Mouse (Mus musculus) bone marrow, adult 2 months (tissue): ENCODE measurements around the gene Gm6408.

Experiments used
- CTCF ChIP-seq: fragments of 200-500 bp; IDR thresholded peaks from 2 replicates; pipeline ENCODE4 v1.5.1; 2011; ENCODE audit warnings: low read length, control low read depth; ENCODE audit not compliant: control insufficient read depth, insufficient read depth
- POLR2A ChIP-seq: fragments of 200-500 bp; IDR thresholded peaks from 2 replicates; pipeline ENCODE4 v1.6.1; 2011; ENCODE audit warnings: low read depth, mild to moderate bottlenecking, control low read depth, low read length, borderline replicate concordance; ENCODE audit not compliant: control insufficient read depth

DNA sequence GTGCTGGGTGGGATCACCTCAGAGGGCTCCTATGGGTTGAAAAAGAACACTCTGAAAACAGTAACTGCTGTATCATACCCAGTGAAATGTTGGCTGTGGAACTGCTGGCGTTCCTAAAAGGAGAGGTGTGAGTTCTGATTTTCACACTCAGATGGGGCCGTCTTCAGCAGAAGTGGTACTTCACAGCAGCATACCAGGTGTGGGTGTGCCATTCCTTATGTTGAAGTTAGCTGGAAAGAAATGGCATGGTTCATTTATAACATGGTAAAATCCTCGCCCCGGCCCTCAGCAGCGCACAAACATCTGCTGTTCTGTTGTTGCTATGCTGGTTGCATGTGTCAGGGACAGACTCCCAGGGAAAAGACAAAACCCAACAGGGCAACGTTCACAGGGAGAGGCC, 28.2 kb upstream of the Gm6408 start:
- TF ChIP-seq CTCF (no peak), POLR2A (no peak)
